Mouse (Mus musculus): Measurements from ENCODE around the gene Hoxd3. TPM values are rescaled to one million over a fixed set of nuclear protein-coding genes. Genes with fewer than 3 reads are reported as not detected.

Hoxd3 gene
- total and polyA plus RNA-seq, 2 experiments: not detected

DNA sequence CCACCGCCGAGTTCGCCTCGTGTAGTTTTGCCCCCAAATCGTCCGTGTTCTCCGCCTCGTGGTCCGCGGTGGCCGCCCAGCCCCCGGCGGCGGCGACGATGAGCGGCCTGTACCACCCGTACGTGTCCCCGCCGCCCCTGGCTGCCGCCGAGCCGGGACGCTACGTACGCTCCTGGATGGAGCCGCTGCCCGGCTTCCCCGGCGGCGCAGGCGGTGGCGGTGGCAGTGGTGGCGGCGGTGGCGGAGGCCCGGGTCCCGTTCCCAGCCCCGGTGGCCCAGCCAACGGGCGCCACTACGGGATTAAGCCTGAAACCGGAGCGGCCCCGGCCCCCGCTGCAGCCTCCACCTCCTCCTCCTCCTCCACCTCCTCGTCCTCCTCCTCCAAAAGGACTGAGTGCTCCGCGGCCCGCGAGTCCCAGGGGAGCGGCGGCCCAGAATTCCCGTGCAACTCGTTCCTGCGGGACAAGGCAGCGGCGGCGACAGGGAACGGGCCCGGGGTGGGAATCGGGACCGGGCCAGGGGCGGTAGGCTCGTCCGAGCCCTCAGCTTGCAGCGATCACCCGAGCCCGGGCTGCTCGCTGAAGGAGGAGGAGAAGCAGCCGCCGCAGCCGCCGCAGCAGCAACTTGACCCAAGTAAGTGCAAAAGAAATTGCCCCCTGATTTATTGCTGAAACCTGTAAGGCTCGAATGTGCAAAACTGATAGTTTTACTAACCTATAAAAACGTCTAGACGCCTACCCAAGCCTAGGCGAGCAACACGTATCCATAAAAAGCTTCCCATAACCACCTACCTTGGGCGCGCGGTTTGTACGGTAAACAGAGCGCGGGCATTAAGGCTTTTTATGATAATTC lies 13.3 kb upstream of the Hoxd3 start:
- H3K79me2 ChIP-seq (ENCODE audit: control insufficient read depth, insufficient read depth, low read length): no peaks in the 10 kb centered on the region
- DNase-seq (ENCODE audit: extremely low read depth, low read depth, low spot score): no peak
- H3K4me3 ChIP-seq (ENCODE audit: insufficient read depth, low read depth, low read length): peak overlapping the region; percentile 34; the same call in 1 of the 2 replicates
- H3K27me3 ChIP-seq (ENCODE audit: control insufficient read depth, insufficient read depth, low read length): peaks cover 36% of the 10 kb centered on the region
- H3K36me3 ChIP-seq (ENCODE audit: control insufficient read depth, insufficient read depth, low read length): no peaks in the 10 kb centered on the region
- WGBS: 3% methylated on average over 86 of the region's 86 CpGs
- TF ChIP-seq POLR2A (IDR thresholded peaks at IDR 0.05; ENCODE audit: extremely low read depth, insufficient read depth, low read length): no peak
- no peak for TF ChIP-seq CTCF (IDR thresholded peaks at IDR 0.05; ENCODE audit: low read depth, low read length)
- H3K4me1 ChIP-seq (ENCODE audit: control insufficient read depth, insufficient read depth, low read length): 0 out of 2 replicates have a peak, but pooled peaks cover 1% of the 10 kb centered on the region
- H3K27ac ChIP-seq (replicated peaks; ENCODE audit: insufficient read depth, low read depth, low read length): no peak overlapping the region
- H3K9ac ChIP-seq (ENCODE audit: low read depth, low read length): no peak overlapping the region

GRCm38 (mm10) chr2:74699053-74699430 lies 12.7 kb upstream of the Hoxd3 start:
- Histone ChIP-seq H3K79me2 (ENCODE audit: control insufficient read depth, insufficient read depth, low read length) (no peaks in the 10 kb centered on the region), H3K9ac (ENCODE audit: low read depth, low read length) (no peak overlapping the region), H3K4me3 (ENCODE audit: insufficient read depth, low read depth, low read length) (no peak overlapping the region), H3K27ac (replicated peaks; ENCODE audit: insufficient read depth, low read depth, low read length) (no peak overlapping the region), H3K36me3 (ENCODE audit: control insufficient read depth, insufficient read depth, low read length) (no peaks in the 10 kb centered on the region), H3K27me3 (ENCODE audit: control insufficient read depth, insufficient read depth, low read length) (peaks cover 39% of the 10 kb centered on the region), H3K4me1 (ENCODE audit: control insufficient read depth, insufficient read depth, low read length) (0 out of 2 replicates have a peak, but pooled peaks cover 1% of the 10 kb centered on the region)
- WGBS: 6% methylated on average over 17 of the region's 17 CpGs
- TF ChIP-seq CTCF (IDR thresholded peaks at IDR 0.05; ENCODE audit: low read depth, low read length) (no peak), POLR2A (IDR thresholded peaks at IDR 0.05; ENCODE audit: extremely low read depth, insufficient read depth, low read length) (no peak)
- DNase-seq (ENCODE audit: extremely low read depth, low read depth, low spot score): no peak

GRCm38 (mm10) chr2:74699664-74700545 lies 11.8 kb upstream of the Hoxd3 start:
- TF ChIP-seq CTCF (IDR thresholded peaks at IDR 0.05; ENCODE audit: low read depth, low read length) (no peak), POLR2A (IDR thresholded peaks at IDR 0.05; ENCODE audit: extremely low read depth, insufficient read depth, low read length) (no peak)
- WGBS: 12% methylated on average over 23 of the region's 23 CpGs
- DNase-seq (ENCODE audit: extremely low read depth, low read depth, low spot score): no peak
- Histone ChIP-seq H3K4me1 (ENCODE audit: control insufficient read depth, insufficient read depth, low read length) (0 out of 2 replicates have a peak, but pooled peaks cover 1% of the 10 kb centered on the region), H3K36me3 (ENCODE audit: control insufficient read depth, insufficient read depth, low read length) (no peaks in the 10 kb centered on the region), H3K79me2 (ENCODE audit: control insufficient read depth, insufficient read depth, low read length) (no peaks in the 10 kb centered on the region), H3K9ac (ENCODE audit: low read depth, low read length) (no peak overlapping the region), H3K27ac (replicated peaks; ENCODE audit: insufficient read depth, low read depth, low read length) (no peak overlapping the region), H3K27me3 (ENCODE audit: control insufficient read depth, insufficient read depth, low read length) (peaks cover 46% of the 10 kb centered on the region), H3K4me3 (ENCODE audit: insufficient read depth, low read depth, low read length) (no peak overlapping the region)

DNA sequence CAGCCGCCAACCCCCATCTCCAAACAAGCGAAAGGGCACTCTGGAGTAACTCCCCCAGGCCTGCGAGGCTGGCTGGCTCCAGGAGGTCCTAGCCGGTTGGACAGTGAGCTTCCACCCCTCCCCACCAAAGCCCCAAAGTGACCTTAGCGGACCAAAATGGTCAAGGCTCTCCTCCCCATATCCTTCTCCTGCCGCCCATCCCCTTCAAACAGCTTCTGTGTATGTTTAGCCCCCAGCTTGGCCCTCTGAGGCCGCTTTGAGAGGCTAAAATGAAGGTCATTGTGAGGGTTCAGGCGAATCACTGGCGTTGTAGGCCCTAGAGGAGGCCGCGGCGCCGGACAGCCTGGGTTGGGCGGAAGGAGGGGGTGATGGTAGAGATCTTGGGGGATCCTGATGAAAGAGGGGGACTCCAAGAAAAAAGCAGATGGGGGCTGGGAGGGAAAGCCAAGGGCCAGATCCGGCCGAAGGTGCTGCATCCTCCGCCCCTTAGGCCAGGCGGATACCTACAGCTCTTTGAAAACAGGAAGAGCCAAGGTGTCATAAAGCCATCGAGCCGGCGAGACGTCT lies 11.1 kb upstream of the Hoxd3 start:
- H3K27ac ChIP-seq (replicated peaks; ENCODE audit: insufficient read depth, low read depth, low read length): no peak overlapping the region
- H3K4me3 ChIP-seq (ENCODE audit: insufficient read depth, low read depth, low read length): no peak overlapping the region
- no peak for DNase-seq (ENCODE audit: extremely low read depth, low read depth, low spot score)
- 13% methylated on average over 22 of the region's 22 CpGs for WGBS
- TF ChIP-seq CTCF (IDR thresholded peaks at IDR 0.05; ENCODE audit: low read depth, low read length) (no peak), POLR2A (IDR thresholded peaks at IDR 0.05; ENCODE audit: extremely low read depth, insufficient read depth, low read length) (no peak)
- 0 out of 2 replicates have a peak, but pooled peaks cover 1% of the 10 kb centered on the region for H3K4me1 ChIP-seq (ENCODE audit: control insufficient read depth, insufficient read depth, low read length)
- no peaks in the 10 kb centered on the region for H3K36me3 ChIP-seq (ENCODE audit: control insufficient read depth, insufficient read depth, low read length)
- no peaks in the 10 kb centered on the region for H3K79me2 ChIP-seq (ENCODE audit: control insufficient read depth, insufficient read depth, low read length)
- H3K27me3 ChIP-seq (ENCODE audit: control insufficient read depth, insufficient read depth, low read length): peaks cover 53% of the 10 kb centered on the region
- H3K9ac ChIP-seq (ENCODE audit: low read depth, low read length): no peak overlapping the region

- DNase-seq (ENCODE audit: extremely low read depth, low read depth, low spot score): peak; percentile 48
- H3K4me3 ChIP-seq (ENCODE audit: insufficient read depth, low read depth, low read length): no peak overlapping the region
- H3K36me3 ChIP-seq (ENCODE audit: control insufficient read depth, insufficient read depth, low read length): no peaks in the 10 kb centered on the region
- peaks cover 50% of the 10 kb centered on the region for H3K27me3 ChIP-seq (ENCODE audit: control insufficient read depth, insufficient read depth, low read length)
- no peaks in the 10 kb centered on the region for H3K79me2 ChIP-seq (ENCODE audit: control insufficient read depth, insufficient read depth, low read length)
- no peak for TF ChIP-seq POLR2A (IDR thresholded peaks at IDR 0.05; ENCODE audit: extremely low read depth, insufficient read depth, low read length)
- TF ChIP-seq CTCF (IDR thresholded peaks at IDR 0.05; ENCODE audit: low read depth, low read length): peak; percentile 76; the same call in 1 of the 2 replicates
- no peak overlapping the region for H3K27ac ChIP-seq (replicated peaks; ENCODE audit: insufficient read depth, low read depth, low read length)
- WGBS: 16% methylated on average over 17 of the region's 17 CpGs
- H3K4me1 ChIP-seq (ENCODE audit: control insufficient read depth, insufficient read depth, low read length): 0 out of 2 replicates have a peak, but pooled peaks cover 1% of the 10 kb centered on the region
- H3K9ac ChIP-seq (ENCODE audit: low read depth, low read length): no peak overlapping the region
These were observed 9.5 kb upstream of the Hoxd3 start for GRCm38 (mm10) chr2:74701949-74702819.
